Mouse (Mus musculus) midbrain, postnatal 0 days (tissue): Measurements from ENCODE around the gene Calhm3. TPM values are rescaled to one million over a fixed set of nuclear protein-coding genes. Genes with fewer than 3 reads are reported as not detected.
"Not testable (repeated sequence)": the region's sequence is repeated elsewhere in the genome, so short reads cannot be mapped to it uniquely, and the experiment has no call there.

Experiments used
- ATAC-seq: fragments of 200-750 bp; cut with Nextera tagmentation; 2 replicates; pipeline ENCODE4 v1.8.0; 2017; ENCODE audit warnings: moderate number of reproducible peaks, mild to moderate bottlenecking, moderate TSS enrichment, moderate library complexity; ENCODE audit not compliant: low FRiP score
- DNase-seq: peaks from one replicate; pipeline ENCODE4 v3.0.0-alpha.2; 2015; ENCODE audit warnings: low spot score
- H3K27ac ChIP-seq: fragments of 300-500 bp; sonication (generic); 2 replicates; pipeline ENCODE4 v1.5.1; 2014; ENCODE audit warnings: low read depth, mild to moderate bottlenecking, low read length, mixed read lengths
- H3K27me3 ChIP-seq: fragments of 300-500 bp; sonication (generic); 2 replicates; pipeline ENCODE4 v1.6.1; 2014; ENCODE audit warnings: low read length, control low read depth, mixed read lengths; ENCODE audit not compliant: insufficient read depth
- H3K36me3 ChIP-seq: fragments of 300-500 bp; sonication (generic); 2 replicates; pipeline ENCODE4 v1.6.1; 2014; ENCODE audit warnings: low read length, control low read depth, mixed read lengths; ENCODE audit not compliant: insufficient read depth
- H3K4me1 ChIP-seq: fragments of 300-500 bp; sonication (generic); 2 replicates; pipeline ENCODE4 v1.6.1; 2014; ENCODE audit warnings: mild to moderate bottlenecking, control low read depth, antibody characterized with exemption, low read length, mixed read lengths; ENCODE audit not compliant: insufficient read depth
- H3K4me2 ChIP-seq: fragments of 300-500 bp; sonication (generic); 2 replicates; pipeline ENCODE4 v1.6.1; 2014; ENCODE audit warnings: low read depth, mild to moderate bottlenecking, low read length, mixed read lengths; ENCODE audit not compliant: poor library complexity, severe bottlenecking
- H3K4me3 ChIP-seq: fragments of 300-500 bp; sonication (generic); 2 replicates; pipeline ENCODE4 v1.5.1; 2014; ENCODE audit warnings: low read depth, mild to moderate bottlenecking, low read length, moderate library complexity
- H3K9ac ChIP-seq: fragments of 300-500 bp; sonication (generic); replicated peaks from 2 replicates; pipeline ENCODE4 v1.6.1; 2014; ENCODE audit warnings: mild to moderate bottlenecking, low read length, moderate library complexity, mixed read lengths; ENCODE audit not compliant: poor library complexity, severe bottlenecking
- H3K9me3 ChIP-seq: fragments of 300-500 bp; sonication (generic); 2 replicates; pipeline ENCODE4 v1.6.1; 2016; ENCODE audit warnings: low read length, control low read depth
- CTCF ChIP-seq: IDR thresholded peaks from 2 replicates; pipeline ENCODE4 v1.5.1; 2016; ENCODE audit warnings: antibody characterized with exemption, mild to moderate bottlenecking
- WGBS: fragments of 180-500 bp; shearing (Covaris S2); extraction: QIAGEN DNeasy Blood & Tissue Kit; methylation state at CpG from one replicate; pipeline ENCODE4 v1.1.7; 2014; 5-methylcytosine and 5-hydroxymethylcytosine counted together
- polyA plus RNA-seq: library from polyadenylated mRNA; unstranded; fragments of >200 nt; fragmentation: Nextera tagmentation; extraction: Ambion mirVana; gene quantifications from 2 replicates; pipeline ENCODE4 v1.2.1, GENCODE M21; 2015
- total RNA-seq: library from RNA; depleted of rRNA; stranded (reverse); fragments of >200 nt; gene quantifications from 2 replicates; pipeline ENCODE4 v1.2.3, GENCODE M21; 2014

Calhm3 gene
- total and polyA plus RNA-seq, 2 experiments from 2014 or later = 0.33 TPM; not detected in 1

- Histone ChIP-seq H3K27me3 (no peaks in the 10 kb centered on the region), H3K36me3 (no peaks in the 10 kb centered on the region), H3K9me3 (no peaks in the 10 kb centered on the region), H3K4me3 (no peak overlapping the region), H3K4me1 (no peaks in the 10 kb centered on the region), H3K27ac (no peak overlapping the region), H3K4me2 (no peak overlapping the region), H3K9ac (no peak overlapping the region)
- 67% methylated on average over 4 of the region's 4 CpGs for WGBS
- DNase-seq = no peak
- TF ChIP-seq CTCF = no peak
- no peak for ATAC-seq
Measured at GRCm38 (mm10) chr19:47149854-47150253, 7.7 kb downstream of the Calhm3 start.

DNA sequence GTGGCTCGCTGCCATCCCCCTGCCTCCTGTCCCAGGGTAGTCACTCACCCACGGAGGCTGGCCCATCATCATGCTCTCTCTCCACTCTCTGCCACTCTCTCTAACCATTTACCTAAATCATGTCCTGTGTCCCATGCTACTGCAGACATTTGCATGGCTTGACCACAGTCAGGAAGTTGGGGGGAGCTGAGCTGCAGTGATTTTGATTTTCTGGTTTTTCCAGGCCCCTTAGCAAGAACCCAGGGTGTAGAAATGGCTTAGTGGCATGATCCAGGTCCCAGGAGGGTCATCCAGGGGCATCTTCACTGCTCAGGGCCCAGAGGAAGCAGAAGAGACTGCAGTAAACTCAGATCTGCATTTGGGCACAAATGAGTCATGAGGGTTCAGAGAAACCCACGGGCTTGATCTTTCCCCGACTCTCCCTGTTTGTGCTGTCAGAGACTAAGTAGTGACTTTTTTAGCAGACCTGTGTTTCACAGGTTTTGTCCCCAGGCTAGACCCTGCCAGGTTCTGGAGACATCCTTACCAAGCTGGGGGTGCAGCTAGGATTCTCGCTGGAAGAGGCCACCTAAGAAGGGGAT, 9.2 kb downstream of the Calhm3 start:
- Histone ChIP-seq H3K9ac (no peak overlapping the region), H3K9me3 (no peaks in the 10 kb centered on the region), H3K4me1 (no peaks in the 10 kb centered on the region), H3K4me2 (no peak overlapping the region), H3K4me3 (no peak overlapping the region), H3K36me3 (no peaks in the 10 kb centered on the region), H3K27me3 (no peaks in the 10 kb centered on the region), H3K27ac (no peak overlapping the region)
- no peak for DNase-seq
- ATAC-seq = no peak
- TF ChIP-seq CTCF = no peak
- 74% methylated on average over 5 of the region's 5 CpGs for WGBS

DNA sequence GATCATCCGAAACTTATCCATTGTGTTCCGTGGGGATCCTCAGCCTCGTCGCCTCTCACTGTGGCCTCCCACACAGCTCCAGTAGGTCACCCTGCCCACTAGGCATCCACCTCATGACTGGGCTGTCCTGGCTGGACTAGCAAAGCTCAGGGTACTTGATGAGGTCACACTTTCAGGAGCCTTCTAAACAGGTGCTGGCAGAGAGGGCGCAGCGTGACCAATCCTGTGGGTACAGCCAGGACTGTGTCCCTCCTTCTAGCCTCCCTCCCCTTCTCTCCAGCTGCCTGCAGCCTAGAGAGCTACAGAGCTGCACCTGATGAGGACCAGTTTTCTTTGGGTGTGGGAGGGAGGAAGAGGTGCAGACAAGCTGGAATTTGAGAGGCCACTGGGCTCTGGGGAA, 13.4 kb downstream of the Calhm3 start, which contains the start of gene Calhm1:
Gene Calhm1, minus strand, starts transcription at position 101 of the 400 bp plus-strand sequence.
- Histone ChIP-seq H3K4me2 (no peak within 1 kb of the TSS), H3K9me3 (no peaks in the 10 kb centered on the region), H3K4me3 (no peak within 1 kb of the TSS), H3K27ac (no peak within 1 kb of the TSS), H3K27me3 (no peaks in the 10 kb centered on the region), H3K9ac (no peak within 1 kb of the TSS), H3K36me3 (no peaks in the 10 kb centered on the region), H3K4me1 (no peaks in the 10 kb centered on the region)
- DNase-seq (no peak), ATAC-seq (no peak)
- TF ChIP-seq CTCF = no peak
- WGBS = 96% methylated on average over 6 of the region's 6 CpGs

- 82% methylated on average over 6 of the region's 6 CpGs for WGBS
Measured at GRCm38 (mm10) chr19:47142438-47142837, 15.1 kb downstream of the Calhm3 start.

GRCm38 (mm10) chr19:47139611-47140010, 18.0 kb downstream of the Calhm3 start:
- peak; percentile 41 for TF ChIP-seq CTCF
- H3K9me3 ChIP-seq, H3K9ac ChIP-seq, DNase-seq, H3K27ac ChIP-seq, H3K4me1 ChIP-seq, H3K4me3 ChIP-seq, H3K36me3 ChIP-seq, H3K4me2 ChIP-seq, ATAC-seq, H3K27me3 ChIP-seq: not testable (repeated sequence)
- WGBS = 46% methylated on average over 7 of the region's 7 CpGs

More at GRCm38 (mm10) chr19:47142438-47142837, 15.1 kb downstream of the Calhm3 start:
- TF ChIP-seq CTCF = no peak
- DNase-seq (no peak), ATAC-seq (no peak)
- Histone ChIP-seq H3K36me3 (no peaks in the 10 kb centered on the region), H3K4me2 (no peak overlapping the region), H3K4me1 (peaks cover 4% of the 10 kb centered on the region; the same call in 1 of the 2 replicates), H3K9ac (no peak overlapping the region), H3K9me3 (no peaks in the 10 kb centered on the region), H3K27ac (no peak overlapping the region), H3K4me3 (no peak overlapping the region), H3K27me3 (no peaks in the 10 kb centered on the region; the same call in none of the 2 replicates)

DNA sequence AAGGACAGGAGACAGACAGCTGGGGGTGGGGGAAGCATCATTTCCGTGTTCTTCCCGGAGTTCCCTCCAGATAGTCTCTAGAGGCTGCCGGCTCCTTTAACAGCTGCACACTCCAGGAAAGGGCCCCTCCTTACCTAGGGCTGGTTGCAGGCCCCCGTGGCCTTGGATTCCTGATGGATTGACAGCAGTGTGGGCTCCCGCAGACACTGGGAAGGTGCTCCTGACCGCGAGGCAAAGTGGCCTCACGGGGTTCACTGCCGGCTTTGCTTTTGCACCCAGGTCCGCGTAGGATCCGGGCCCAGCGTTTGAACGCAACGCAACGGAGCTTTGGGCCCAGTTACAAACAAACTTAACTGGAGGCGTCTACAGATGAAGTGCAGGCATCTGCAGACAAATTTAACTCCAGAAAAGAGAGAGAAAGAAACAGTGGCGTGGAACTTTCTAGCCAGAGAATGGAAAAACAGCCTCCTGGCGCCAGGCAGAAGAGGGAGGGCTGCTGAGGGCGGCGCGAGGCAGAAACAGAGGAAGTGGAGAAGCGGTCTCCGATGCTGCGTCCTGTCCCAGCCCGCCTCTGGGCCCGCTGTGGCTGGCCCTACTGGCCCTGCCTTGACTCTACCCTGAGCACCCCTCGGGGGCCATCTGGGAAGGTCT, 19.7 kb downstream of the Calhm3 start, which contains the start of gene Calhm2:
Gene Calhm2, minus strand, starts transcription at position 524 of the 651 bp plus-strand sequence.
- no peak for TF ChIP-seq CTCF
- DNase-seq (peak; percentile 35), ATAC-seq (no peak)
- Histone ChIP-seq H3K4me1 (peaks cover 5% of the 10 kb centered on the region; the same call in 1 of the 2 replicates), H3K36me3 (no peaks in the 10 kb centered on the region), H3K4me3 (peak within 1 kb of the TSS; percentile 22; the same call in 1 of the 2 replicates), H3K27me3 (no peaks in the 10 kb centered on the region; the same call in none of the 2 replicates), H3K9ac (peak within 1 kb of the TSS; percentile 50; the same call in 1 of the 2 replicates), H3K27ac (no peak within 1 kb of the TSS), H3K9me3 (no peaks in the 10 kb centered on the region), H3K4me2 (peak within 1 kb of the TSS; percentile 50)
- WGBS = 11% methylated on average over 28 of the region's 28 CpGs
